ENCODE assay signal across 10 mouse cellular contexts in genomic region chr8:126837318-126838025, GRCm38 (mm10).
DNase-seq lines count a peak whose midpoint lies in the region; ATAC-seq lines count a peak whose summit lies in the region.
"Had no signal": no experiment of that assay in that cellular context is flagged by ENCODE, and none has a peak within 500 bp of the region (broad histone marks: within the 10 kb centered on the region; RNA-seq: fewer than 3 reads in every experiment).

No protein-coding gene starts in this region.

- no peaks in the 10 kb centered on the region for H3K9me3 ChIP-seq in kidney, embryonic 15.5 days (replicated peaks)
- H3K9me3 ChIP-seq: embryonic facial prominence, embryonic 13.5 days; G1E had no signal

- no peak overlapping the region for H3K4me2 ChIP-seq in kidney, embryonic 15.5 days
- H3K4me2 ChIP-seq: embryonic facial prominence, embryonic 13.5 days had no signal

- ATAC-seq in kidney, embryonic 15.5 days (replicated peaks; ENCODE audit: low FRiP score) = no peak
- ATAC-seq in megakaryocyte progenitor cell, adult 5-6 weeks (replicated peaks; ENCODE audit: poor library complexity) = peak; percentile 35

- no peaks in the 10 kb centered on the region for H3K36me3 ChIP-seq in kidney, embryonic 15.5 days
- H3K36me3 ChIP-seq: embryonic facial prominence, embryonic 13.5 days; G1E had no signal

- H3K4me1 ChIP-seq in kidney, embryonic 15.5 days = peaks cover 85% of the 10 kb centered on the region

- no peak overlapping the region for H3K9ac ChIP-seq in kidney, embryonic 15.5 days
- H3K9ac ChIP-seq: embryonic facial prominence, embryonic 13.5 days had no signal

- no peaks in the 10 kb centered on the region for H3K27me3 ChIP-seq in kidney, embryonic 15.5 days
- H3K27me3 ChIP-seq: embryonic facial prominence, embryonic 13.5 days had no signal

- no peak for DNase-seq in kidney, postnatal 25 days
- DNase-seq in heart, adult 8-10 months (ENCODE audit: low spot score) = peak; percentile 73
- DNase-seq in kidney, postnatal 14 days = peak; percentile 34
- DNase-seq in cerebellum, adult 9-11 months = no peak
- DNase-seq in B cell, adult 2 months = no peak
- DNase-seq in frontal cortex, postnatal 25 days (ENCODE audit: low spot score in 2 of 2) = no peak

- H3K27ac ChIP-seq in kidney, embryonic 15.5 days = peak overlapping the region; percentile 94

- H3K4me3 ChIP-seq in kidney, embryonic 15.5 days (replicated peaks) = no peak overlapping the region
- H3K4me3 ChIP-seq: embryonic facial prominence, embryonic 13.5 days had no signal

- 53% methylated on average over 9 of the region's 9 CpGs for WGBS in kidney, embryonic 15.5 days

Comparison
In these comparisons a context has a peak if more than half of its experiments do, and no peak if none do; other contexts are left out.
1. DNase-seq: peak in heart, adult 8-10 months (single experiment) and kidney, postnatal 14 days (single experiment); none in kidney, postnatal 25 days (0 of 2), cerebellum, adult 9-11 months (single experiment), B cell, adult 2 months (0 of 2) and frontal cortex, postnatal 25 days (0 of 2).